Mouse (Mus musculus) adrenal gland, adult 8-10 months (tissue): ENCODE data around the gene Gnas. TPM values are rescaled to one million over a fixed set of nuclear protein-coding genes. Genes with fewer than 3 reads are reported as not detected.
"Not testable (repeated sequence)": the region's sequence is repeated elsewhere in the genome, so short reads cannot be mapped to it uniquely, and the experiment has no call there.

ENCODE experiments used
- DNase-seq: peaks from one replicate; pipeline ENCODE4 v3.0.0; 2022
- total RNA-seq, 4 experiments: library from RNA; stranded (reverse); gene quantifications; 2 replicates each; pipeline ENCODE4 v1.2.4; 2022

Gnas gene
- total RNA-seq, 4 experiments from 2014 or later = 2,052 to 2,625 (median 2,313) TPM

GRCm38 (mm10) chr2:174295175-174295899 lies 11.2 kb downstream of the Gnas start:
- DNase-seq = no peak

GRCm38 (mm10) chr2:174295900-174296465 lies 11.9 kb downstream of the Gnas start:
- no peak for DNase-seq

DNA sequence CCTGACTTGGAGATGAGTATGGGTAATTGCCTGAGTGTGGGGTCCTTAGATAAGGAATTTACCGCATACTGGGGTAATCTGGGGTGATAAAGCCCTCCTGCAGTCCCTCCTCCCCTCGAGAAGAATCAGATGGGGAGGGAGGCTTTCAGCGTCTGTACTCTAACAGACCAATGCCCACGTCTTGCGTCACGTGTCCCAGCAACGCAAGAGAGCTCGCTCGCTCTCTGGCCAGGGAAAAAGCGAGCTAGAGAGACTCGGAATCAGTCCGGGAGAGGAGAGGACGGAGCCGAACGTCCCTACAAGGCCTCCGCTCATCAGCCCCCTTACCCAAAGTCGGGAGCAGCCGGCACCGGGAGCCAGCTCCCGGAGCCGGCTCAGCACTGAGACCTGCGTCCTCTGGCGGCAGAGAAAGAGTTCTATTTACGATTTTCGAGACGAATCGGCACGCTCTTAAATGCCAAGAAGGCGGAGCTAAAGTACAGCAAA lies 13.0 kb downstream of the Gnas start:
- DNase-seq = no peak

DNA sequence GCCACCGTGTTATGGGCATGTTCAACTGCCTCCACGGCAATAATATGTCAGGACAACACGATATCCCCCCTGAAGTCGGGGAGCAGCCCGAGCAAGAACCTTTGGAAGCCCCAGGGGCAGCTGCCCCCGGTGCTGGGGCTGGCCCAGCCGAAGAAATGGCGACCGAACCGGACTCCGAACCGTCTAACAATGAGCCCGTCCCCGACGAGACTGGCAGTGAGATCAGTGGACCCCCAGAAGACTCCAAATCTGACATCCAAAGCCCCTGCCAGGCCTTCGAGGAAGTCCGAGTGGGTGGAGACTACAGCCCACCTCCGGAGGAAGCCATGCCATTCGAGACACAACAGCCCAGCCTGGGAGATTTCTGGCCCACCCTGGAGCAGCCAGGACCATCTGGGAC lies 13.7 kb downstream of the Gnas start:
- no peak for DNase-seq

- no peak for DNase-seq
Measured at GRCm38 (mm10) chr2:174298471-174298870, 14.4 kb downstream of the Gnas start.

DNA sequence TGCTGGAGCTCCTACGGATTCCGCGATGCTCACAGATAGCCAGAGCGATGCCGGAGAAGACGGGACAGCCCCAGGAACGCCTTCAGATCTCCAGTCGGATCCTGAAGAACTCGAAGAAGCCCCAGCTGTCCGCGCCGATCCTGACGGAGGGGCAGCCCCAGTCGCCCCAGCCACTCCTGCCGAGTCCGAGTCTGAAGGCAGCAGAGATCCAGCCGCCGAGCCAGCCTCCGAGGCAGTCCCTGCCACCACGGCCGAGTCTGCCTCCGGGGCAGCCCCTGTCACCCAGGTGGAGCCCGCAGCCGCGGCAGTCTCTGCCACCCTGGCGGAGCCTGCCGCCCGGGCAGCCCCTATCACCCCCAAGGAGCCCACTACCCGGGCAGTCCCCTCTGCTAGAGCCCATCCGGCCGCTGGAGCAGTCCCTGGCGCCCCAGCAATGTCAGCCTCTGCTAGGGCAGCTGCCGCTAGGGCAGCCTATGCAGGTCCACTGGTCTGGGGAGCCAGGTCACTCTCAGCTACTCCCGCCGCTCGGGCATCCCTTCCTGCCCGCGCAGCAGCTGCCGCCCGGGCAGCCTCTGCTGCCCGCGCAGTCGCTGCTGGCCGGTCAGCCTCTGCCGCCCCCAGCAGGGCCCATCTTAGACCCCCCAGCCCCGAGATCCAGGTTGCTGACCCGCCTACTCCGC lies 15.1 kb downstream of the Gnas start:
- no peak for DNase-seq

DNA sequence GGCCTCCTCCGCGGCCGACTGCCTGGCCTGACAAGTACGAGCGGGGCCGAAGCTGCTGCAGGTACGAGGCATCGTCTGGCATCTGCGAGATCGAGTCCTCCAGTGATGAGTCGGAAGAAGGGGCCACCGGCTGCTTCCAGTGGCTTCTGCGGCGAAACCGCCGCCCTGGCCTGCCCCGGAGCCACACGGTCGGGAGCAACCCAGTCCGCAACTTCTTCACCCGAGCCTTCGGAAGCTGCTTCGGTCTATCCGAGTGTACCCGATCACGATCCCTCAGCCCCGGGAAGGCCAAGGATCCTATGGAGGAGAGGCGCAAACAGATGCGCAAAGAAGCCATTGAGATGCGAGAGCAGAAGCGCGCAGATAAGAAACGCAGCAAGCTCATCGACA lies 15.6 kb downstream of the Gnas start:
- DNase-seq = no peak

DNA sequence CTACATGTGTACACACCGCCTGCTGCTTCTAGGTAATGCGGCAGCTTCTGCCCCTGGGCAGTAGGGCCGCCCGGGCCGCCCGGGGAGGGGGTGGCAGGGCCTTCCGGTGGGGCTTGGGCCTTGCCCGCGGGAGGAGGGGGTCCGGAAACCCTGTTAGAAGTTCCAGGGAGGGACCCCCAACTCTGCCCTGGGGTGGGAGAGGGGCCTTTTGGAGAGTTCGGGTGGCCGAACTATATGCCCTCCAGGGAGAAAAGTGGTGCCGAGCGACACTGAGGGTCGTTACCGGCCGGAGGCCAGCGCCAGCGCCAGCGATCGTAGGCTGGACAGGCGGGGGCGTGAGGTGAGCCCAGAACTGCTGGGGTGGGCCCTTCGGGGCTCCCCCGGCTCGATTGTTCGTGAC lies 16.1 kb downstream of the Gnas start:
- no peak for DNase-seq

DNA sequence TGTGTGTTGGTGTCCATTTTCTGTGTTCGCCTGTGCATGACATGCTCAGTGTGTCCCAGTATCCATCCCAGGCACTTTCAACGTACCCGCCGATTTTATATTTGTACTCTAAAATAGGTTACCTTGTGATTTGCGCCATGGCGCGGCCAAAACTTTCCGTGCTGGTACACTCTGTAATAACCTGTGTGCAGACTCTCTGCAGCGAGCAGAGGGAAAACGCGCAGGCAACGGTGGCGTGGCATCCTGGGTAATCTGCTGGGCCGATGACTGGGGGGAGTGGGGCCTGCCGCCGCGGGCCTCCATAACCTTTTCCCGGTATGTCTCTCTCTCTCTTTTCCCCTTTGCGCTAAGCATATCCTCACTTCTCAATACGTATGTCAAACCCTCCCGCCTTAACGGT lies 16.5 kb downstream of the Gnas start:
- no peak for DNase-seq

- no peak for DNase-seq
Measured at GRCm38 (mm10) chr2:174302526-174302925, 18.4 kb downstream of the Gnas start.

- DNase-seq = no peak
Measured at GRCm38 (mm10) chr2:174305646-174306045, 21.5 kb downstream of the Gnas start.

DNA sequence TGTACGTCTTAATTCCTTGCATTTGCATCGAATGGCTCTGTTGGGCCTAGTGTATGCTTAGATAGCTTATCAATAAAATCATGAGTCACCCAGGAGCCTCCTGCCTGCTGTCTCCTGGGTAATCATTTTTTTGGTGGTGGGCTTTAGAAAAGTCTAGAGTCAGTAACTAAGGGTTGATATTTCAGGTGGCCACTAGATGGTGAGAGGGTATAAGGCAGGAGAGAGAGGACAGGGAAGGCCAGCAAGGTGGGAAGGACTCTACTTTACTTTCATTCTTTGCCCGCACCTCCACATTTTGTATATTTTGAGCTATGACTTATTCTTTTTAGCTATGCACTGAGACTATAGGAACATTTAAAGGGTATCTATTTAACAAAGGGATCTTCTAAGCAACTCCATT lies 23.8 kb downstream of the Gnas start:
- DNase-seq = no peak

GRCm38 (mm10) chr2:174310913-174311514 lies 26.9 kb downstream of the Gnas start:
- no peak for DNase-seq

- DNase-seq = no peak
Measured at GRCm38 (mm10) chr2:174311613-174312012, 27.5 kb downstream of the Gnas start.

- peak; percentile 52 for DNase-seq
Measured at GRCm38 (mm10) chr2:174312118-174312647, 28.1 kb downstream of the Gnas start.

DNA sequence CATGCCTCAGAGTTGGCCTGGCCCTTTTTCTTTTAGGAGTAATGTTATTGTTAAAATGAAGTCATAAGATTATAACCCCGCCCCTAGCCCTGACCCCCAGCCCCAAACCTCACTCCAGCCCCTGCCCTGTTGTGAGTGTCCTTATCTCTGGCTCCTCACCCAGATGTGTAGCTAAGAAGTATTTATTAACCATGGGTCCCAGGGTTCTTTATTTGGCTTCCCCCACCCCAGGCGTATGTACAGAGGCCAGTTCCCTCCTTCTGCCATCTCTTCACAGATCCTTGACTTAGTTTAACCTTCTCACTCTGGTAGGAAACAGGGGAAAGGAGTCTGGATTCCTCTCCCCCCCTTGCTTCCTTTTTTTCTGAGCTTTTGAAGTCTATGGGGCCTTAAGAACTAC lies 28.5 kb downstream of the Gnas start:
- no peak for DNase-seq

- DNase-seq = not testable (repeated sequence)
Measured at GRCm38 (mm10) chr2:174315445-174315844, 31.3 kb downstream of the Gnas start.

DNA sequence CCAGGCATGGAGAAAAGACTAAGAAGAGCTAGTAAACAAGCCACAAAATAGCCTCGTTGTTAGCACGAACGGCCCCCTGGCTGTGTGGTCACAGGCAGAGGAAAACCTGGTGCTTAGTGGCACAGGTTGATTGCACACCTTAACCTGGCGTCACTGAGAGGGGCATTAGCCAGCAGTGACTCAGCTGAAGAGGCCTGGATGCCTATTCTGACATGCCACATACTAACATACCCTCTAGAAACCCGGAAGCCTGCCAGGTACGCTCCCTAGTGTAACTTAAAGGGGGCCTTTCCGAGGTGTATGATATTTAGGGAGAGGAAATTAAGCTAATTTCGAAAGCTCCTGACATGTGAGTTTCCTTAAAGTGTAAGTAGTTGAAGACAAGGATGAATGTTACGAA lies 32.5 kb downstream of the Gnas start:
- no peak for DNase-seq

DNA sequence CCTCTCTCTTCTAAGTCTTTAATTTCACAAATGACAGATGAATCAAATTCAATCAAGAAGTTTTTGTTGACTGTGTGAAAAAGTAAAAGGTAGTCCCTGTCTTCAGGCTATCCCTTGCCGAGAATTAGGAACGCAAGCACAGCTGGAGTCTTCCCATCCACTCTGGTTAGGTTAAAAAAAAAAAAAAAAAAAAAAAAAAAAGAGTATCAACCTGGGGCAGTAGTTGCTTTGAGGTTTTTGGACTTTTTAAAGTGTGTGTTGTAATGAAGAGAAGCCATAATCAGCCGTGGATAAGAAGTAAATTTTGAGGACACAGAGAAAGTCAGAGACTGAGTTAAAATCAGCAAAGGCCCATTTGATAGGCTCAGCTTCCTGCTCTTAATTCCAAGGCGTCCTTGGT lies 41.9 kb downstream of the Gnas start:
- DNase-seq = no peak

GRCm38 (mm10) chr2:174326481-174326880 lies 42.4 kb downstream of the Gnas start:
- DNase-seq = no peak

DNA sequence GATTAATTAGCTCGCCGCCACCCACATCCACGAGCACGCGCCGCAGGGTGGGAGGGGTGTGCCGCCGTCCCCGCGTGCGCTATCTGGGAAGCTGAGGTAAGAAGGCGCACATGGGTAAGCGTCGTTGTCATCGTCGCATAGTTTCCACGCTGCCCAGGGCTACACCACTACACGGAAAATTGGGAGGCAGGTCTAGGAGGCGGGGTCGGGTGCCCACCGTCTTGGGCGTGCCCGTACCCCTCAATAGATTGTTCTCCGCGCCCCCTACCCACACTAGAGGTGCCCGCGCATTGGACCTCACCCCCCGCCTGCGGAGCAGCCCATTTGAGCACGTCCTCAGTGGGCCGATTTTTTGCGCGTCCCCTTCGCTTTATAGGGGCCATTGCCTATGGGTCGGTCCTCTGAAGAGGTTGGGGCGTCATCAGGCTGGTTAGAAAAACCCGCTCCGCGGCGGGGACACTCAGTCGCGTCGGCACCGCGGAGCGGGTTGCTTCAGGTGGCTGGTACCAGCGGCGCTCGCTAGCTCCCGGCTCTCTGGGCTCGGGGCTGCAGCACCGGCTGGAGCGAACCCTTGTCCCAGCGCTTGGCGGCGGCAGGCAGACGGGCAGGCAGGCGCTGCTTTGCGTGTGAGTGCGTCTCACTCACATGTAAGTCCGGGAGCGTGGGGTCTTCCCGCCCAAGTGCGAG lies 43.3 kb downstream of the Gnas start:
- DNase-seq = peak; percentile 73

GRCm38 (mm10) chr2:174328358-174328905 lies 44.3 kb downstream of the Gnas start:
- DNase-seq = no peak
